Mouse (Mus musculus) splenic B cell, adult 2 months (primary cell): ENCODE data around the gene Tigit.

Experiments
- DNase-seq: peaks from one replicate; pipeline ENCODE4 v3.0.0-alpha.2; 2011; ENCODE audit warnings: low read depth, low spot score
- H3K27me3 ChIP-seq: 2 replicates; pipeline ENCODE4 v1.6.1; 2012; ENCODE audit warnings: mild to moderate bottlenecking, low read length, moderate library complexity, mixed read lengths; ENCODE audit not compliant: control insufficient read depth, poor library complexity, insufficient read depth, severe bottlenecking
- H3K36me3 ChIP-seq: 2 replicates; pipeline ENCODE4 v1.6.1; 2012; ENCODE audit warnings: mild to moderate bottlenecking, low read length, moderate library complexity, mixed read lengths; ENCODE audit not compliant: control insufficient read depth, poor library complexity, insufficient read depth, severe bottlenecking

Gene Tigit

DNA sequence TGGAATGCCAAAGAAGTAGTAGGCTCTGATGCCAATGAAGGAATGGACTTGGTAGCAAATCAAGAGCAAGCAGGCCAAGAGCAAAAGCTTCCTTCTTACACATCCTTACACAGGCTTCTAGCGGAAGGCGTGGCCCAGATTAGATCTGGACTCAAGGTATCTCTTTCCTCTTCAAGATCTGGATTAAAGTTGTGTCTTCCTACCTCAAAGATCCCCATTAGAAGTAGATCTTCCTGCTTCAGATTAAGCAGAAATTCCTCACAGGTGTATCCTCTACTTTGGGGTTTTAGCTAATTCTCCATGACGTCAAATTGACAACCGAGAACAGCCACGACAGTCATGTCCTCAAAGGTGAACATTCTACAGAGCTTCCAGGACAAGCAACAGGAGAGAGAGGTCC lies 27.8 kb upstream of the Tigit start:
- DNase-seq = no peak
- Histone ChIP-seq H3K36me3 (no peaks in the 10 kb centered on the region), H3K27me3 (no peaks in the 10 kb centered on the region)

GRCm38 (mm10) chr16:43690912-43691311 lies 27.0 kb upstream of the Tigit start:
- Histone ChIP-seq H3K27me3 (no peaks in the 10 kb centered on the region), H3K36me3 (no peaks in the 10 kb centered on the region)
- DNase-seq = no peak

DNA sequence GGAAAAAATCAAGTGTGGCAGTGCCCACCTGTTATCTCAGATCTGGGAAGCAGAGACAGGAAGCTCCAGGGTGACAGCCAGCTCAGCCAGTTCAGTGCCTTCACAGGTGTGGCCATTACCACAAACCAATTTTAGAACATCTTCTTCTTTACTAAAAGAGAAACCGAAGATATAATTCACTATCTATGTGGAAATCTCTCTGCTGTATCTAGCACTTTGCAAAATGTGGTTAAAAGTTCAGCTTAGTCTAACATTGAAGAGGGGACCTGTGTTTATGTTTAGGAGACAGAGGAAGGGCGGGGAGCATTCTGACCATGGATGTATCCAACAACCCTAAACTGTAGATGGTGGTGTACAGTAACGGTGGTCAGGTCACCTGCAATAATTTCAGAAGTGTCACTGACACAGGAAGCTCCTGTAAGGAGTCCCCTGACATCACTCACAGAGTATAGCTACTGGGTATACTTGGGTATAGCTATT lies 26.3 kb upstream of the Tigit start:
- Histone ChIP-seq H3K27me3 (no peaks in the 10 kb centered on the region), H3K36me3 (no peaks in the 10 kb centered on the region)
- DNase-seq = peak; percentile 38

GRCm38 (mm10) chr16:43687968-43688367 lies 24.0 kb upstream of the Tigit start:
- no peak for DNase-seq
- Histone ChIP-seq H3K27me3 (no peaks in the 10 kb centered on the region), H3K36me3 (no peaks in the 10 kb centered on the region)

DNA sequence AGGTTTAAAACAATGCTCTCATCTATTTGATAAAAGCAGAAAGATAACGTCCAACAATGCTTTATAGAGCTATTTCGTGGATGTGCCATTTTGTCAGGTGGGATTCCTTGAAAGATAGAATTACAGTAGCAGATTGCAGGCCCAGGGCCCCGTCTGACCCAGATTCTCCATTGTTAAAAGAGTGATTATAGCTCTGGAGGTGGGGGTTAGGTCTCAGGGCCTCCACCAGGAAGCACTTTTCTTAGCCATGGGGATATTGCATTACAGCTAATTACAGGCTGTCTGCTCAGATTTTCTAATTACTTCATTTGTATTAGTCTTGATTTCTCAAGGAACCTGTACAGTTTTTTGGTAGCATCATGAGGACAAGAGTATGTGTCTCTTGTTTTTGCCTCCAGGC lies 10.5 kb upstream of the Tigit start:
- no peaks in the 10 kb centered on the region for H3K36me3 ChIP-seq
- no peaks in the 10 kb centered on the region for H3K27me3 ChIP-seq
- no peak for DNase-seq

GRCm38 (mm10) chr16:43672697-43673096 lies 8.8 kb upstream of the Tigit start:
- DNase-seq = no peak
- no peaks in the 10 kb centered on the region for H3K27me3 ChIP-seq
- no peaks in the 10 kb centered on the region for H3K36me3 ChIP-seq

- H3K36me3 ChIP-seq = no peaks in the 10 kb centered on the region
- H3K27me3 ChIP-seq = no peaks in the 10 kb centered on the region
- no peak for DNase-seq
Measured at GRCm38 (mm10) chr16:43671972-43672371, 8.0 kb upstream of the Tigit start.

GRCm38 (mm10) chr16:43668294-43668693 lies 4.3 kb upstream of the Tigit start:
- no peaks in the 10 kb centered on the region for H3K36me3 ChIP-seq
- no peaks in the 10 kb centered on the region for H3K27me3 ChIP-seq
- DNase-seq = no peak

- Histone ChIP-seq H3K27me3 (no peaks in the 10 kb centered on the region), H3K36me3 (no peaks in the 10 kb centered on the region)
- DNase-seq = no peak
Measured at GRCm38 (mm10) chr16:43664861-43665260, 915 bp upstream of the Tigit start.

GRCm38 (mm10) chr16:43662124-43663004 lies 1.6 kb downstream of the Tigit start:
- no peaks in the 10 kb centered on the region for H3K27me3 ChIP-seq
- no peaks in the 10 kb centered on the region for H3K36me3 ChIP-seq
- DNase-seq = no peak

- Histone ChIP-seq H3K36me3 (no peaks in the 10 kb centered on the region), H3K27me3 (no peaks in the 10 kb centered on the region)
- DNase-seq = peak; percentile 28
Measured at GRCm38 (mm10) chr16:43661576-43661975, 2.4 kb downstream of the Tigit start.

- no peaks in the 10 kb centered on the region for H3K36me3 ChIP-seq
- H3K27me3 ChIP-seq = no peaks in the 10 kb centered on the region
- DNase-seq = peak; percentile 61
Measured at GRCm38 (mm10) chr16:43655183-43655787, 8.7 kb downstream of the Tigit start.

- no peak for DNase-seq
Measured at GRCm38 (mm10) chr16:43654269-43654668, 9.7 kb downstream of the Tigit start.

GRCm38 (mm10) chr16:43653288-43653687 lies 10.7 kb downstream of the Tigit start:
- Histone ChIP-seq H3K36me3 (no peaks in the 10 kb centered on the region), H3K27me3 (no peaks in the 10 kb centered on the region)
- no peak for DNase-seq

More at GRCm38 (mm10) chr16:43654269-43654668, 9.7 kb downstream of the Tigit start:
- Histone ChIP-seq H3K36me3 (no peaks in the 10 kb centered on the region), H3K27me3 (no peaks in the 10 kb centered on the region)

- DNase-seq = no peak
Measured at GRCm38 (mm10) chr16:43650355-43651080, 13.4 kb downstream of the Tigit start.

More at GRCm38 (mm10) chr16:43650355-43651080, 13.4 kb downstream of the Tigit start:
- Histone ChIP-seq H3K27me3 (no peaks in the 10 kb centered on the region), H3K36me3 (no peaks in the 10 kb centered on the region)
